Mouse (Mus musculus) neural tube, embryonic 13.5 days (tissue): ENCODE measurements around the gene Muc13. TPM values are rescaled to one million over a fixed set of nuclear protein-coding genes. Genes with fewer than 3 reads are reported as not detected.

Experiments
- ATAC-seq: fragments of 200-750 bp; cut with Nextera tagmentation; 2 replicates; pipeline ENCODE4 v1.8.0; 2017; ENCODE audit warnings: low read depth, mild to moderate bottlenecking, moderate TSS enrichment, moderate library complexity
- H3K27ac ChIP-seq: fragments of 300-500 bp; sonication (generic); replicated peaks from 2 replicates; pipeline ENCODE4 v1.5.1; 2015; ENCODE audit warnings: moderate library complexity, mild to moderate bottlenecking, inconsistent platforms
- H3K27me3 ChIP-seq: fragments of 300-500 bp; sonication (generic); 2 replicates; pipeline ENCODE4 v1.6.1; 2015; ENCODE audit warnings: mild to moderate bottlenecking, inconsistent platforms
- H3K36me3 ChIP-seq: fragments of 300-500 bp; sonication (generic); 2 replicates; pipeline ENCODE4 v1.6.1; 2015; ENCODE audit warnings: mild to moderate bottlenecking, inconsistent platforms
- H3K4me1 ChIP-seq: fragments of 300-500 bp; sonication (generic); replicated peaks from 2 replicates; pipeline ENCODE4 v1.6.1; 2015; ENCODE audit warnings: inconsistent platforms
- H3K4me2 ChIP-seq: fragments of 300-500 bp; sonication (generic); 2 replicates; pipeline ENCODE4 v1.6.1; 2015; ENCODE audit warnings: inconsistent platforms, mild to moderate bottlenecking, moderate library complexity
- H3K4me3 ChIP-seq: fragments of 300-500 bp; sonication (generic); 2 replicates; pipeline ENCODE4 v1.5.1; 2015; ENCODE audit warnings: mild to moderate bottlenecking, inconsistent platforms
- H3K9ac ChIP-seq: fragments of 300-500 bp; sonication (generic); 2 replicates; pipeline ENCODE4 v1.6.1; 2015; ENCODE audit warnings: moderate library complexity, mild to moderate bottlenecking, inconsistent platforms
- H3K9me3 ChIP-seq: fragments of 300-500 bp; sonication (generic); 2 replicates; pipeline ENCODE4 v1.6.1; 2016; ENCODE audit warnings: inconsistent platforms
- WGBS: fragments of 180-500 bp; shearing (Covaris S2); methylation state at CpG from one replicate; pipeline ENCODE4 v1.1.7; 2015; 5-methylcytosine and 5-hydroxymethylcytosine counted together
- polyA plus RNA-seq: library from polyadenylated mRNA; unstranded; fragments of >200 nt; fragmentation: Nextera tagmentation; extraction: Ambion mirVana; gene quantifications from 2 replicates; pipeline ENCODE4 v1.2.1, GENCODE M21; 2015

Muc13 gene
- polyA plus RNA-seq, 1 experiment from 2014 or later = not detected

GRCm38 (mm10) chr16:33774972-33775371, 18.9 kb upstream of the Muc13 start:
- H3K9me3 ChIP-seq = no peaks in the 10 kb centered on the region
- no peaks in the 10 kb centered on the region for H3K27me3 ChIP-seq
- H3K4me3 ChIP-seq = no peak overlapping the region
- no peak overlapping the region for H3K4me2 ChIP-seq
- H3K9ac ChIP-seq = no peak overlapping the region
- no peaks in the 10 kb centered on the region for H3K36me3 ChIP-seq
- ATAC-seq = no peak
- H3K4me1 ChIP-seq = no peaks in the 10 kb centered on the region
- 78% methylated on average over 3 of the region's 3 CpGs for WGBS
- H3K27ac ChIP-seq = no peak overlapping the region

- ATAC-seq = no peak
- Histone ChIP-seq H3K36me3 (no peaks in the 10 kb centered on the region), H3K9ac (no peak overlapping the region), H3K4me2 (no peak overlapping the region), H3K27ac (no peak overlapping the region), H3K9me3 (no peaks in the 10 kb centered on the region), H3K27me3 (no peaks in the 10 kb centered on the region), H3K4me1 (no peaks in the 10 kb centered on the region), H3K4me3 (no peak overlapping the region)
- 85% methylated on average over 1 of the region's 1 CpGs for WGBS
Measured at GRCm38 (mm10) chr16:33775733-33776335, 18.0 kb upstream of the Muc13 start.

- Histone ChIP-seq H3K9ac (no peak overlapping the region), H3K4me1 (no peaks in the 10 kb centered on the region), H3K36me3 (no peaks in the 10 kb centered on the region), H3K27me3 (no peaks in the 10 kb centered on the region), H3K4me3 (no peak overlapping the region), H3K4me2 (no peak overlapping the region), H3K9me3 (no peaks in the 10 kb centered on the region), H3K27ac (no peak overlapping the region)
- ATAC-seq = no peak
- WGBS = 88% methylated on average over 7 of the region's 7 CpGs
Measured at GRCm38 (mm10) chr16:33776766-33777529, 16.9 kb upstream of the Muc13 start.

- Histone ChIP-seq H3K9ac (no peak overlapping the region), H3K27ac (no peak overlapping the region), H3K36me3 (no peaks in the 10 kb centered on the region), H3K4me1 (no peaks in the 10 kb centered on the region), H3K27me3 (no peaks in the 10 kb centered on the region), H3K9me3 (no peaks in the 10 kb centered on the region), H3K4me3 (no peak overlapping the region), H3K4me2 (no peak overlapping the region)
- ATAC-seq = no peak
- 86% methylated on average over 6 of the region's 6 CpGs for whole genome bisulfite sequencing
Measured at GRCm38 (mm10) chr16:33777607-33778006, 16.2 kb upstream of the Muc13 start.

GRCm38 (mm10) chr16:33781789-33782728, 11.8 kb upstream of the Muc13 start:
- H3K36me3 ChIP-seq = no peaks in the 10 kb centered on the region
- no peaks in the 10 kb centered on the region for H3K4me1 ChIP-seq
- H3K4me2 ChIP-seq = no peak overlapping the region
- ATAC-seq = no peak
- no peaks in the 10 kb centered on the region for H3K27me3 ChIP-seq
- WGBS = 63% methylated on average over 5 of the region's 5 CpGs
- no peak overlapping the region for H3K9ac ChIP-seq
- H3K27ac ChIP-seq = no peak overlapping the region
- H3K9me3 ChIP-seq = no peaks in the 10 kb centered on the region
- H3K4me3 ChIP-seq = no peak overlapping the region

- no peaks in the 10 kb centered on the region for H3K4me1 ChIP-seq
- H3K4me2 ChIP-seq = no peak overlapping the region
- H3K9me3 ChIP-seq = no peaks in the 10 kb centered on the region
- no peaks in the 10 kb centered on the region for H3K27me3 ChIP-seq
- no peak overlapping the region for H3K9ac ChIP-seq
- ATAC-seq = no peak
- WGBS = 88% methylated on average over 1 of the region's 1 CpGs
- H3K27ac ChIP-seq = no peak overlapping the region
- no peaks in the 10 kb centered on the region for H3K36me3 ChIP-seq
- no peak overlapping the region for H3K4me3 ChIP-seq
Measured at GRCm38 (mm10) chr16:33782729-33783091, 11.1 kb upstream of the Muc13 start.

- Histone ChIP-seq H3K9ac (no peak overlapping the region), H3K9me3 (no peaks in the 10 kb centered on the region), H3K4me1 (no peaks in the 10 kb centered on the region), H3K4me3 (no peak overlapping the region), H3K4me2 (no peak overlapping the region), H3K27ac (no peak overlapping the region), H3K36me3 (no peaks in the 10 kb centered on the region), H3K27me3 (no peaks in the 10 kb centered on the region)
- no peak for ATAC-seq
- WGBS = 95% methylated on average over 1 of the region's 1 CpGs
Measured at GRCm38 (mm10) chr16:33784547-33784946, 9.3 kb upstream of the Muc13 start.

- Histone ChIP-seq H3K9ac (no peak overlapping the region), H3K9me3 (no peaks in the 10 kb centered on the region), H3K36me3 (no peaks in the 10 kb centered on the region), H3K4me3 (no peak overlapping the region), H3K4me1 (no peaks in the 10 kb centered on the region), H3K27ac (no peak overlapping the region), H3K27me3 (no peaks in the 10 kb centered on the region), H3K4me2 (no peak overlapping the region)
- no peak for ATAC-seq
- 85% methylated on average over 8 of the region's 8 CpGs for WGBS
Measured at GRCm38 (mm10) chr16:33785092-33785704, 8.6 kb upstream of the Muc13 start.

GRCm38 (mm10) chr16:33786657-33787390, 7.0 kb upstream of the Muc13 start:
- Histone ChIP-seq H3K9me3 (no peaks in the 10 kb centered on the region), H3K4me2 (no peak overlapping the region), H3K27ac (no peak overlapping the region), H3K4me3 (no peak overlapping the region), H3K36me3 (no peaks in the 10 kb centered on the region), H3K27me3 (no peaks in the 10 kb centered on the region), H3K4me1 (no peaks in the 10 kb centered on the region), H3K9ac (no peak overlapping the region)
- ATAC-seq = no peak
- 77% methylated on average over 7 of the region's 7 CpGs for WGBS

- no peak for ATAC-seq
- Histone ChIP-seq H3K4me2 (no peak overlapping the region), H3K4me3 (no peak overlapping the region), H3K4me1 (no peaks in the 10 kb centered on the region), H3K27ac (no peak overlapping the region), H3K9ac (no peak overlapping the region), H3K36me3 (no peaks in the 10 kb centered on the region), H3K27me3 (no peaks in the 10 kb centered on the region), H3K9me3 (no peaks in the 10 kb centered on the region)
- 84% methylated on average over 4 of the region's 4 CpGs for WGBS
Measured at GRCm38 (mm10) chr16:33795106-33795505, 1.3 kb downstream of the Muc13 start.

- Histone ChIP-seq H3K27ac (no peak overlapping the region), H3K4me1 (no peaks in the 10 kb centered on the region)
- WGBS = 81% methylated on average over 6 of the region's 6 CpGs
Measured at GRCm38 (mm10) chr16:33795887-33796286, 2.0 kb downstream of the Muc13 start.

More at GRCm38 (mm10) chr16:33795887-33796286, 2.0 kb downstream of the Muc13 start:
- H3K27me3 ChIP-seq = no peaks in the 10 kb centered on the region
- no peak for ATAC-seq
- H3K36me3 ChIP-seq = no peaks in the 10 kb centered on the region
- no peak overlapping the region for H3K4me3 ChIP-seq
- no peak overlapping the region for H3K9ac ChIP-seq
- H3K4me2 ChIP-seq = no peak overlapping the region
- H3K9me3 ChIP-seq = no peaks in the 10 kb centered on the region
